Mouse (Mus musculus): ENCODE measurements around the gene BC030499. TPM values are rescaled to one million over a fixed set of nuclear protein-coding genes. Genes with fewer than 3 reads are reported as not detected.

BC030499 gene
- polyA plus RNA-seq (2015; fragmentation: Nextera tagmentation; extraction: Ambion mirVana) = 0.28 TPM in 1 of 2 replicates, not detected in the other

DNA sequence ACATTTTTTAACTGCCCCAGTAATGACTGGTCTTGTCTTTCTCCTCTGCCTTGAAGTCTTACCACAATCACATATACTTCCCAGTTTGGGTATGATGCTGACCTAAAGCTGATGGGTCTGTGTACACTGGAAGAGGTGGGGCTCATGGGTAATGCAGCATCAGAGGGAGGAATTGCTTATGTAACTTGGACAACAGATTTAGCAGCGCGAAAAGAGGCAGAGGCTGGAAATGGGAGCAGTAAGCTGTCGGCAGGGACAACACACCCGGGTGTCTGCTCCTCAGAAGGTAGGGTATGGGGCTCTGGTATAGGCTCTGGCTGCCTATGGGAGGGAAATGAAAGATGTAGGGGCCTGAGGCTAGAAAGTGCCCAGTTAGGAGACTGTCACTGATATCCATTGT, at the start of gene BC030499:
BC030499 (plus strand) TSS at position 188 of the 400 bp plus-strand sequence.
- Histone ChIP-seq H3K36me3 (peaks cover 68% of the 10 kb centered on the region), H3K27ac (no peak within 1 kb of the TSS), H3K27me3 (no peaks in the 10 kb centered on the region), H3K4me2 (no peak within 1 kb of the TSS), H3K9ac (no peak within 1 kb of the TSS), H3K4me1 (no peaks in the 10 kb centered on the region), H3K9me3 (no peaks in the 10 kb centered on the region), H3K4me3 (no peak within 1 kb of the TSS)
- 90% methylated on average over 4 of the region's 4 CpGs for WGBS
- ATAC-seq (ENCODE audit: insufficient number of reproducible peaks, insufficient read depth, low FRiP score, low TSS enrichment, low read depth) = no peak

GRCm38 (mm10) chr11:78245261-78245626, 45.4 kb upstream of the BC030499 start:
- no peaks in the 10 kb centered on the region for H3K27me3 ChIP-seq
- H3K27ac ChIP-seq = peak overlapping the region; percentile 95
- peaks cover 13% of the 10 kb centered on the region for H3K36me3 ChIP-seq
- ATAC-seq (ENCODE audit: insufficient number of reproducible peaks, insufficient read depth, low FRiP score, low TSS enrichment, low read depth) = no peak
- under 1% methylated on average over 19 of the region's 19 CpGs for WGBS
- no peaks in the 10 kb centered on the region for H3K9me3 ChIP-seq
- H3K4me3 ChIP-seq = peak overlapping the region; percentile 96
- peak overlapping the region; percentile 79 for H3K4me2 ChIP-seq
- H3K9ac ChIP-seq = peak overlapping the region; percentile 95
- H3K4me1 ChIP-seq = peaks cover 32% of the 10 kb centered on the region

DNA sequence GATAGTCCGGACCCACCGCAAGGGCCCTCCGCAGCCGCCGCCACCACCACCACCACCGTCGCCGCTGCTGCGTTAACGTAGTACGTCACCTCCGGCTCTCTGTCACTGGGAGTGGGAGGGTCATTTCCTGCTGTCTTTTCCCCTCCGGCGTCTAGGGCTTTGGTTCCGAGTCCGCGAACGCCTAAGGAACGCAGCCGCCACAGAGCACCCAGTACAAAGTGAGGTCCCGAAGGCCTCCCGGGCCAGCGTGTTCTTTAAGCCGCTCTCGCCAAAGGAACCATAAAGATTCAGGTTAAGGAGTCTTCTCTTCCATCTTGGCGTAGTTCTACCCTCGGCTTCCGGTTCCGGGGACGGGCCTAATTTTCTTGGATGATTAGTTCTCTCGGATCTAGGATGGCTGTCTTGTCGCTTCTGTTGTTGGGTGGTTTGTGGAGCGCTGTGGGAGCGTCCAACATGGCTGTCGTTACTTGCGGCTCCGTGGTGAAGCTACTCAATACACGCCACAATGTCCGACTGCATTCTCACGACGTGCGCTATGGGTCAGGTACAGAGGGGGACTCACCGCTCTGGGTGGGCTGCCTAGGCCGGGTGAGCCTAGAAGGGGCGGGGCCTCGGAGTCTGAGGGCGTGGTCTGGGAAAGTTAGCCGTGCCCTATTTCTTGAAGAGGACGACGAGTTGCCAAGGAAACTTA, 44.9 kb upstream of the BC030499 start, which contains the start of the genes Sdf2 and Supt6:
Sdf2 (plus strand) TSS at position 120 of the 691 bp plus-strand sequence.
Supt6 (minus strand) TSS at position 361 of the 691 bp plus-strand sequence.
- peak within 1 kb of the TSS; percentile 96 for H3K4me3 ChIP-seq
- H3K4me1 ChIP-seq = peaks cover 32% of the 10 kb centered on the region
- H3K27ac ChIP-seq = peak within 1 kb of the TSS; percentile 95
- peak within 1 kb of the TSS; percentile 79 for H3K4me2 ChIP-seq
- WGBS = under 1% methylated on average over 49 of the region's 50 CpGs
- no peaks in the 10 kb centered on the region for H3K9me3 ChIP-seq
- no peaks in the 10 kb centered on the region for H3K27me3 ChIP-seq
- peak; percentile 89 for ATAC-seq (ENCODE audit: insufficient number of reproducible peaks, insufficient read depth, low FRiP score, low TSS enrichment, low read depth)
- H3K36me3 ChIP-seq = peaks cover 12% of the 10 kb centered on the region
- peak within 1 kb of the TSS; percentile 95 for H3K9ac ChIP-seq

DNA sequence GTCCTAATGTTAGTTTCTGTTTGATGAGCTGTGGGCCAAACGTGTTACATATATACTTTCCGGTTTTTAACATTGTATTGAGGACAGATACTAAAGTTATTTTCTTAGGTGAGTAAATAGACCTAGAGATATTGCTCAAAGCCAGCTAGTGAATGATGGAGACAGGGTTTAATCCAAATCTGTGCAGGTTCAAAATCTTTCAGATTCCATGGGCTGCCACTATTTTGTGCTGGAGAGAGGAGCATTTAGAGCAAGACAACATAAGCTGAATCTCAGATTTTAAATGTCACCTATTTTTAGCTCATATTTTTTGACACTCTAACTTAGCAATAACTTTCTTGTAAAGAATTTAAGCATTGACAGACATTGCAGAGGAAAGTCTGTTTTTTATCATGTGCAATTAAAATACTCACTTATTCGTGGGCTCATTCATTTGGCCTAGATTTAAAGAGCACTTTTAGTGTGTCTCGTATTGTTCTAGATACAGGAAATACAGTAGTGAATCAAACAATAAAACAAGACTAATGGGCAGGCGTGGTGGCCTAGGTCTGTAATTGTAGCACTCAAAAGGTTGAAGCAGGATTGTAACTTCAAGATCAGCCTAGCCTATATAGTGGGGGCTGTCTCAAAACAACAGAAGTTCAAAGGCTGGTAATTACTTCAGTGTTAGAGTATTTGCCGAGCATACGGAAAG, 44.2 kb upstream of the BC030499 start:
- H3K9ac ChIP-seq = peak overlapping the region; percentile 95; the same call in 1 of the 2 replicates
- peaks cover 32% of the 10 kb centered on the region for H3K4me1 ChIP-seq
- 41% methylated on average over 7 of the region's 7 CpGs for WGBS
- H3K9me3 ChIP-seq = no peaks in the 10 kb centered on the region
- no peaks in the 10 kb centered on the region for H3K27me3 ChIP-seq
- H3K27ac ChIP-seq = peak overlapping the region; percentile 95
- H3K4me2 ChIP-seq = peak overlapping the region; percentile 79
- peaks cover 16% of the 10 kb centered on the region for H3K36me3 ChIP-seq
- H3K4me3 ChIP-seq = peak overlapping the region; percentile 96
- no peak for ATAC-seq (ENCODE audit: insufficient number of reproducible peaks, insufficient read depth, low FRiP score, low TSS enrichment, low read depth)

GRCm38 (mm10) chr11:78247012-78247348, 43.7 kb upstream of the BC030499 start:
- WGBS = 62% methylated on average over 3 of the region's 3 CpGs
- H3K9me3 ChIP-seq = no peaks in the 10 kb centered on the region
- ATAC-seq (ENCODE audit: insufficient number of reproducible peaks, insufficient read depth, low FRiP score, low TSS enrichment, low read depth) = no peak
- H3K27me3 ChIP-seq = no peaks in the 10 kb centered on the region
- H3K36me3 ChIP-seq = peaks cover 20% of the 10 kb centered on the region
- H3K9ac ChIP-seq = no peak overlapping the region
- H3K4me3 ChIP-seq = peak overlapping the region; percentile 96; the same call in 1 of the 2 replicates
- peaks cover 32% of the 10 kb centered on the region for H3K4me1 ChIP-seq
- H3K27ac ChIP-seq = no peak overlapping the region
- H3K4me2 ChIP-seq = peak overlapping the region; percentile 79

GRCm38 (mm10) chr11:78247727-78248140, 42.9 kb upstream of the BC030499 start:
- ATAC-seq (ENCODE audit: insufficient number of reproducible peaks, insufficient read depth, low FRiP score, low TSS enrichment, low read depth) = no peak
- H3K27me3 ChIP-seq = no peaks in the 10 kb centered on the region
- no peak overlapping the region for H3K4me3 ChIP-seq
- no peaks in the 10 kb centered on the region for H3K9me3 ChIP-seq
- WGBS = 68% methylated on average over 4 of the region's 4 CpGs
- no peak overlapping the region for H3K9ac ChIP-seq
- peaks cover 31% of the 10 kb centered on the region for H3K4me1 ChIP-seq
- peak overlapping the region; percentile 79; the same call in 1 of the 2 replicates for H3K4me2 ChIP-seq
- H3K27ac ChIP-seq = no peak overlapping the region
- H3K36me3 ChIP-seq = peaks cover 27% of the 10 kb centered on the region

DNA sequence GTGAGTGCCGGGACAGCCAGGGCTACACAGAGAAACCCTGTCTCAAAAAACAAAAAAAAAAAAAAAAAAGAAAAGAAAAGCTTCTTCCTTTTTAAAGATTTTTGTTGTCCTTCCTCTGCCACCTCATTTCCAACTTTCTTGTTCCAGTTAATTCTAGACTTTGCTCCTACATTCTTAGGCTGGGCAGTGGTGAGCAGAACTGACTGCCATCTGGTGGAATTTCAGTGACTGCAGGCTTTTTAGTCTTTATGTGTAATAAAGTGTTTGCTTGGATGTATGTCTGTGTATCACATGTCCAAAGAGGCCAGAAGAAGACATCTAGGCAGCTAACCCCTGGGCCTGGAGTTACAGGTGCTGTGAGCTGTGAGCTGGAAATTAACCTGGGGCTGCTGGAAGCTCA, 34.0 kb upstream of the BC030499 start:
- no peak overlapping the region for H3K27ac ChIP-seq
- ATAC-seq (ENCODE audit: insufficient number of reproducible peaks, insufficient read depth, low FRiP score, low TSS enrichment, low read depth) = no peak
- H3K9me3 ChIP-seq = no peaks in the 10 kb centered on the region
- no peak overlapping the region for H3K9ac ChIP-seq
- 100% methylated on average over 1 of the region's 1 CpGs for WGBS
- peaks cover 30% of the 10 kb centered on the region for H3K36me3 ChIP-seq
- no peak overlapping the region for H3K4me3 ChIP-seq
- H3K4me2 ChIP-seq = no peak overlapping the region
- H3K4me1 ChIP-seq = no peaks in the 10 kb centered on the region
- peaks cover 12% of the 10 kb centered on the region; the same call in 1 of the 2 replicates for H3K27me3 ChIP-seq

DNA sequence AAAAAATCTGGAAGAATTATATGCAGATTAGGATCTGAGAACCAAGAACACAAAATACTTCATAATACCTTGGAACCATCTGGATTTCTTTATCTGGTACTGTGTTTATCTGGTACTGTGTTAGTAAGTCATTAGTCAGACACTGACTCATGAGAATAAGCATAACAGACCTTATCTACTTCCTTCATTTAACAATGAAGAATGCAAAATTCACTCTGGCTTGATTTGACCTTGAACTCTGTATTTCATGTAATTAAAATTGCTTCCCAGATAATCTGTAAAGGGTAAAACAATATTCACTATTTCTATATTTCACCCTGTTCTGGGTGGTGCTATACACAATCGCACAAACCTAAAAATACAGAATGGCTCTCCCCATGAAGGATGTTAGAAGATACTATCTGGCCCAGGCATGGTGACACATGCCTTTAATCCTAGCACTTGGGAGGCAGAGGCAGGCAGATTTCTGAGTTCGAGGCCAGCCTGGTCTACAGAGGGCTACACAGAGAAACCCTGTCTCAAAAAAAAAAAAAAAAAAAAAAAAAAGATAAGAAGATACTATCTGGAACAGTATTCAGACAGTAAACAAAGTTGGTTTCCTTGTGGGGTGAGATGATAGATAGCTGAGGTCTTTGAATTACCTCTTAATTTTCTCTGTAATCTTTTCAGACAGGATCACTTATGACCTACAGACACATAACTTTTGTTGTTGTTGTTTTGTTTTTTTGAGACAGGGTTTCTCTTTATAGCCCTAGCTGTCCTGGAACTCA, 30.0 kb upstream of the BC030499 start:
- H3K4me2 ChIP-seq = peak overlapping the region; percentile 72
- H3K4me3 ChIP-seq = peak overlapping the region; percentile 81
- no peaks in the 10 kb centered on the region for H3K9me3 ChIP-seq
- H3K4me1 ChIP-seq = peaks cover 12% of the 10 kb centered on the region
- H3K27me3 ChIP-seq = peaks cover 12% of the 10 kb centered on the region; the same call in 1 of the 2 replicates
- H3K9ac ChIP-seq = no peak overlapping the region
- H3K36me3 ChIP-seq = peaks cover 24% of the 10 kb centered on the region
- no peak overlapping the region for H3K27ac ChIP-seq
- WGBS = 95% methylated on average over 2 of the region's 2 CpGs
- ATAC-seq (ENCODE audit: insufficient number of reproducible peaks, insufficient read depth, low FRiP score, low TSS enrichment, low read depth) = no peak

DNA sequence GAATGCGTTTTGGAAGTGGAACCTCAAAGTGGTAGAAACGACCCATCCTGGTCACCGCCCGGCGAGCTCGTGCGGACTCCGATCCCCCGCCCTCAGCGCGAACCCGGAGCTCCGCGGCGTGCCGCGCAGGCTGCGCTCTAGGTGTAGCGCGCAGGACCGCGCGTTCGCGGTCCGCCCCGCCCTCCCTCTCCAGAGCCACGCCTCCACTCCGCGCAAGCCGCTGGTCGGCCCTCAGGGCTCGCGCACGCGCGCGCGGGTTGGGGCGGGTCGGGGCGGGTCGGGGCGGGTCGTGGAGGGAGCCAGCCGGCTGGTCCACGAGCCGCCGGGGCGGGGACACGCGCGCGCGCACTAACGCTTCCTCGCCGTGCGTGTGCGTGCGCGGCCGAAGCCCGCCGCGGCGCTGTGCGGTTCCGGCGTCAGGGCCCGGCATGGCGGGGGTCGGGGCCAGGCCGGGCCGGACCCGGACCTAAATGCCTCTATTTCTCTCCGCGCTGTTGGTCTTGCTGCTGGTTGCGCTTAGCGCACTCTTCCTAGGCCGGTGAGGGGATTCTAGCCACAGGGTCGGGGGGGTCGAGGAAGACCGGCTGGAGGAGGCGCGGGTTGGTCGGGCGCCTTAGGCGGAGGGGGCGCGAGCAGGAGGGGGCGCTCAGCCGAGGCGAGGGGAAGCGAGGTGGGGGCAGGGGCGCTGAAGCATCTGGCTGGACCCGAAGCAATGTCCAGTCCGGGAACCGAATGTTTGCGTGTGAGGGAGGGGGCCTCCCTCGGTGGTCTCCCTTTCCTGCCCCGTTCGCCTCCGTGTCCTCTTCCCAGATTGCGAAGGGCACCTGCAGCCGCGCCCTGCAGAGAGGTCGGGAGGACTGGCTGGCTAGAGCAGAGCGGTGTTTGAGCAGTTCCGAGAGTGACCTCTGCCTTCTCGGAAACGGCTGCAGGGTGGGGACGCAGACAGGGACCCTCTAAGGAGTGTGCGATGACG, 29.0 kb upstream of the BC030499 start, which contains the start of gene 2610507B11Rik:
2610507B11Rik (plus strand) TSS at position 373 of the 973 bp plus-strand sequence.
- under 1% methylated on average over 107 of the region's 115 CpGs for WGBS
- ATAC-seq (ENCODE audit: insufficient number of reproducible peaks, insufficient read depth, low FRiP score, low TSS enrichment, low read depth) = peak; percentile 96

GRCm38 (mm10) chr11:78262550-78262949, 28.1 kb upstream of the BC030499 start:
- peaks cover 43% of the 10 kb centered on the region for H3K36me3 ChIP-seq
- no peak for ATAC-seq (ENCODE audit: insufficient number of reproducible peaks, insufficient read depth, low FRiP score, low TSS enrichment, low read depth)
- peaks cover 12% of the 10 kb centered on the region for H3K4me1 ChIP-seq
- H3K4me2 ChIP-seq = peak overlapping the region; percentile 72
- no peaks in the 10 kb centered on the region for H3K9me3 ChIP-seq
- no peak overlapping the region for H3K27ac ChIP-seq
- 0 out of 2 replicates have a peak overlapping the region, but pooled peaks have one; percentile 49 for H3K9ac ChIP-seq
- 3% methylated on average over 8 of the region's 8 CpGs for WGBS
- peaks cover 12% of the 10 kb centered on the region; the same call in 1 of the 2 replicates for H3K27me3 ChIP-seq
- peak overlapping the region; percentile 81 for H3K4me3 ChIP-seq

More for the DNA sequence above, 29.0 kb upstream of the BC030499 start, which contains the start of gene 2610507B11Rik:
- peaks cover 12% of the 10 kb centered on the region for H3K4me1 ChIP-seq
- peak within 1 kb of the TSS; percentile 79 for H3K27ac ChIP-seq
- H3K36me3 ChIP-seq = peaks cover 34% of the 10 kb centered on the region
- no peaks in the 10 kb centered on the region for H3K9me3 ChIP-seq
- peak within 1 kb of the TSS; percentile 81 for H3K4me3 ChIP-seq
- peak within 1 kb of the TSS; percentile 72 for H3K4me2 ChIP-seq
- peak within 1 kb of the TSS; percentile 83 for H3K9ac ChIP-seq
- peaks cover 12% of the 10 kb centered on the region; the same call in 1 of the 2 replicates for H3K27me3 ChIP-seq
